Mouse (Mus musculus): ENCODE data around the gene Cdkn1b.
A peak's percentile ranks its signal among the peaks of the same experiment; 100 is the strongest.

Gene Cdkn1b

DNA sequence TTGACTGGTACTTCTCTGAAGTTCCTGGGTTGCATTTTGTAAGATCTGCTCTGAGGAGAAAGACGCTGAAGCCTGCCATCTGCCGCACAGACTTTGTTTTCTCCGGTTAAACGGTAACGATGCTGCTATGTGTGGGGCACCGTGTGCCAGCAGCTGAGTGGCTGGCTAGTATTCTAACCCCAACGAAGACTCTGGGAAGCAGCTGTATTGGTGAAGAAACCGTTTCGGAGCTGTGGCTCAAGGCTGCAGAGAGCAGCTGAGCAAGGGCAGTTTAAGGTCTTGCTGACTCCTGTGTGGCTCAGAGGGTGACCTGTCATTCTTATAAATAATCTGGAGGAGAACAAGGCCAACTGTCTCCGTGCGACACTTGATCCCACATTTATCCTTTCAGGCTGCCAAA, 33.8 kb downstream of the Cdkn1b start:
- H3K9me3 ChIP-seq (ENCODE audit: low read length): no peaks in the 10 kb centered on the region
- no peaks in the 10 kb centered on the region for H3K27me3 ChIP-seq (ENCODE audit: insufficient read depth, low read length)
- H3K4me3 ChIP-seq (replicated peaks; ENCODE audit: low read length): no peak overlapping the region
- H3K4me1 ChIP-seq (replicated peaks; ENCODE audit: low read depth, low read length): peaks cover 8% of the 10 kb centered on the region
- TF ChIP-seq POU5F1 (IDR thresholded peaks at IDR 0.05; ENCODE audit: borderline replicate concordance, low read length) (no peak), CTCF (conservative IDR thresholded peaks at IDR 0.05; ENCODE audit: low read length) (no peak), NANOG (IDR thresholded peaks at IDR 0.05; ENCODE audit: borderline replicate concordance, low read length) (no peak)
- peaks cover 23% of the 10 kb centered on the region for H3K36me3 ChIP-seq (ENCODE audit: insufficient read depth, low read length)

GRCm38 (mm10) chr6:134956388-134956787, 36.2 kb downstream of the Cdkn1b start:
- peaks cover 11% of the 10 kb centered on the region for H3K36me3 ChIP-seq (ENCODE audit: insufficient read depth, low read length)
- H3K4me3 ChIP-seq (replicated peaks; ENCODE audit: low read length): no peak overlapping the region
- no peaks in the 10 kb centered on the region for H3K9me3 ChIP-seq (ENCODE audit: low read length)
- TF ChIP-seq CTCF (conservative IDR thresholded peaks at IDR 0.05; ENCODE audit: low read length): peak; percentile 46
- no peak for TF ChIP-seq NANOG (IDR thresholded peaks at IDR 0.05; ENCODE audit: borderline replicate concordance, low read length)
- TF ChIP-seq POU5F1 (IDR thresholded peaks at IDR 0.05; ENCODE audit: borderline replicate concordance, low read length): no peak
- peaks cover 21% of the 10 kb centered on the region for H3K4me1 ChIP-seq (replicated peaks; ENCODE audit: low read depth, low read length)
- H3K27me3 ChIP-seq (ENCODE audit: insufficient read depth, low read length): peaks cover 2% of the 10 kb centered on the region; the same call in 1 of the 2 replicates

DNA sequence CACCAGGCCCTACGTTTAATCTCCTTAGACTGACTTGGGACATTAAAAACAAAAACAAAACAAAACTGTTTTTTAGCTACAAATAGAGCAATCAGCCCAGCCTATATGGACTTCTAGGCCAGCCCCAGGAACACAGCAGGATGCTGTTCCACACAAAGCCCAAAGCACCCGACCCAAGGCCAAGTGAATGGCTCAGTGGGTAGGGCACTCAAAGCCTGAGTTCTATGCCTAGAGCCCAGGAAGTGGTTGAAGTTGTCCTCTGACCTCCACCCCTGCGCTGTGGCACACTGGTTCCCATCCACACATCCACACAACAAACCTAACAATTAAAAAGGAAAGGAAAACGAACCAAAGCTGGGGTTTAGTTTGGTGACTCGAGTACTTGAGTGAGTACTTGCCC, 41.1 kb downstream of the Cdkn1b start:
- Histone ChIP-seq H3K9me3 (ENCODE audit: low read length) (no peaks in the 10 kb centered on the region), H3K27me3 (ENCODE audit: insufficient read depth, low read length) (peaks cover 2% of the 10 kb centered on the region; the same call in 1 of the 2 replicates), H3K4me1 (replicated peaks; ENCODE audit: low read depth, low read length) (peaks cover 35% of the 10 kb centered on the region), H3K36me3 (ENCODE audit: insufficient read depth, low read length) (no peaks in the 10 kb centered on the region), H3K4me3 (replicated peaks; ENCODE audit: low read length) (no peak overlapping the region)
- TF ChIP-seq POU5F1 (IDR thresholded peaks at IDR 0.05; ENCODE audit: borderline replicate concordance, low read length): no peak
- TF ChIP-seq NANOG (IDR thresholded peaks at IDR 0.05; ENCODE audit: borderline replicate concordance, low read length): no peak
- TF ChIP-seq CTCF (conservative IDR thresholded peaks at IDR 0.05; ENCODE audit: low read length): no peak

- Histone ChIP-seq H3K27me3 (ENCODE audit: insufficient read depth, low read length) (peaks cover 2% of the 10 kb centered on the region; the same call in 1 of the 2 replicates), H3K36me3 (ENCODE audit: insufficient read depth, low read length) (no peaks in the 10 kb centered on the region), H3K4me3 (replicated peaks; ENCODE audit: low read length) (no peak overlapping the region), H3K4me1 (replicated peaks; ENCODE audit: low read depth, low read length) (peaks cover 35% of the 10 kb centered on the region), H3K9me3 (ENCODE audit: low read length) (no peaks in the 10 kb centered on the region)
- no peak for TF ChIP-seq NANOG (IDR thresholded peaks at IDR 0.05; ENCODE audit: borderline replicate concordance, low read length)
- no peak for TF ChIP-seq POU5F1 (IDR thresholded peaks at IDR 0.05; ENCODE audit: borderline replicate concordance, low read length)
- no peak for TF ChIP-seq CTCF (conservative IDR thresholded peaks at IDR 0.05; ENCODE audit: low read length)
These were observed 41.8 kb downstream of the Cdkn1b start for GRCm38 (mm10) chr6:134961858-134962517.

GRCm38 (mm10) chr6:134962518-134962893, 42.3 kb downstream of the Cdkn1b start:
- no peak overlapping the region for H3K4me3 ChIP-seq (replicated peaks; ENCODE audit: low read length)
- no peaks in the 10 kb centered on the region for H3K9me3 ChIP-seq (ENCODE audit: low read length)
- peaks cover 2% of the 10 kb centered on the region; the same call in 1 of the 2 replicates for H3K27me3 ChIP-seq (ENCODE audit: insufficient read depth, low read length)
- H3K4me1 ChIP-seq (replicated peaks; ENCODE audit: low read depth, low read length): peaks cover 35% of the 10 kb centered on the region
- TF ChIP-seq NANOG (IDR thresholded peaks at IDR 0.05; ENCODE audit: borderline replicate concordance, low read length) (no peak), CTCF (conservative IDR thresholded peaks at IDR 0.05; ENCODE audit: low read length) (no peak), POU5F1 (IDR thresholded peaks at IDR 0.05; ENCODE audit: borderline replicate concordance, low read length) (no peak)
- no peaks in the 10 kb centered on the region for H3K36me3 ChIP-seq (ENCODE audit: insufficient read depth, low read length)

DNA sequence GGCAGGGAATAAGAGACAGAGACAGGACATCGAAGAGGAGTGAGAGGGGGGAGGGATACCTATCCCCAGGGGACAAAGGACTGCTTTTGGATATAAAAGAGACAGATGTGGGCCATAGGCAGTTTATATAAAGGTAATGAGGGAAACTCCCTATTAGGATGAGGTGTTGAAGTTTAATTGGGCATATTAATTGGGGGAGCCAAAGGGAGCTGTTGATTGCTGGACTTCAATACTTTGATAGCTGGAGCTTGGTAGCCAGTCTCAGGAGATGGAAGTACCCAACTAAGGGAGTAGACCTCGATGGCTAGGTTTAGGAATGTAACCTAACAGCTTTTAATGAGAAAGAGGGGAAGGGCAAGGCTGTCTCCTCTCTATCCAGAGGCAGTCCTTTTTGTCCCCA, 43.7 kb downstream of the Cdkn1b start:
- Histone ChIP-seq H3K4me3 (replicated peaks; ENCODE audit: low read length) (no peak overlapping the region), H3K36me3 (ENCODE audit: insufficient read depth, low read length) (no peaks in the 10 kb centered on the region), H3K4me1 (replicated peaks; ENCODE audit: low read depth, low read length) (peaks cover 35% of the 10 kb centered on the region), H3K27me3 (ENCODE audit: insufficient read depth, low read length) (peaks cover 2% of the 10 kb centered on the region; the same call in 1 of the 2 replicates), H3K9me3 (ENCODE audit: low read length) (no peaks in the 10 kb centered on the region)
- TF ChIP-seq POU5F1 (IDR thresholded peaks at IDR 0.05; ENCODE audit: borderline replicate concordance, low read length) (no peak), CTCF (conservative IDR thresholded peaks at IDR 0.05; ENCODE audit: low read length) (no peak), NANOG (IDR thresholded peaks at IDR 0.05; ENCODE audit: borderline replicate concordance, low read length) (no peak)

- no peaks in the 10 kb centered on the region for H3K36me3 ChIP-seq (ENCODE audit: insufficient read depth, low read length)
- H3K4me3 ChIP-seq (replicated peaks; ENCODE audit: low read length): no peak overlapping the region
- TF ChIP-seq CTCF (conservative IDR thresholded peaks at IDR 0.05; ENCODE audit: low read length) (no peak), NANOG (IDR thresholded peaks at IDR 0.05; ENCODE audit: borderline replicate concordance, low read length) (no peak), POU5F1 (IDR thresholded peaks at IDR 0.05; ENCODE audit: borderline replicate concordance, low read length) (no peak)
- H3K9me3 ChIP-seq (ENCODE audit: low read length): no peaks in the 10 kb centered on the region
- H3K4me1 ChIP-seq (replicated peaks; ENCODE audit: low read depth, low read length): peaks cover 21% of the 10 kb centered on the region
- no peaks in the 10 kb centered on the region for H3K27me3 ChIP-seq (ENCODE audit: insufficient read depth, low read length)
These were observed 46.5 kb downstream of the Cdkn1b start for GRCm38 (mm10) chr6:134966681-134967080.

GRCm38 (mm10) chr6:134968326-134968725, 48.1 kb downstream of the Cdkn1b start:
- Histone ChIP-seq H3K27me3 (ENCODE audit: insufficient read depth, low read length) (no peaks in the 10 kb centered on the region), H3K4me3 (replicated peaks; ENCODE audit: low read length) (no peak overlapping the region), H3K36me3 (ENCODE audit: insufficient read depth, low read length) (no peaks in the 10 kb centered on the region), H3K4me1 (replicated peaks; ENCODE audit: low read depth, low read length) (peaks cover 8% of the 10 kb centered on the region), H3K9me3 (ENCODE audit: low read length) (no peaks in the 10 kb centered on the region)
- no peak for TF ChIP-seq POU5F1 (IDR thresholded peaks at IDR 0.05; ENCODE audit: borderline replicate concordance, low read length)
- TF ChIP-seq CTCF (conservative IDR thresholded peaks at IDR 0.05; ENCODE audit: low read length): no peak
- no peak for TF ChIP-seq NANOG (IDR thresholded peaks at IDR 0.05; ENCODE audit: borderline replicate concordance, low read length)

GRCm38 (mm10) chr6:134969498-134969897, 49.3 kb downstream of the Cdkn1b start:
- TF ChIP-seq NANOG (IDR thresholded peaks at IDR 0.05; ENCODE audit: borderline replicate concordance, low read length) (no peak), POU5F1 (IDR thresholded peaks at IDR 0.05; ENCODE audit: borderline replicate concordance, low read length) (no peak), CTCF (conservative IDR thresholded peaks at IDR 0.05; ENCODE audit: low read length) (no peak)
- peaks cover 8% of the 10 kb centered on the region for H3K4me1 ChIP-seq (replicated peaks; ENCODE audit: low read depth, low read length)
- H3K9me3 ChIP-seq (ENCODE audit: low read length): no peaks in the 10 kb centered on the region
- H3K4me3 ChIP-seq (replicated peaks; ENCODE audit: low read length): no peak overlapping the region
- no peaks in the 10 kb centered on the region for H3K36me3 ChIP-seq (ENCODE audit: insufficient read depth, low read length)
- H3K27me3 ChIP-seq (ENCODE audit: insufficient read depth, low read length): no peaks in the 10 kb centered on the region

All from E14TG2a.4 (cell line).